Mouse (Mus musculus): ENCODE measurements around the gene Hist1h4h.

GRCm38 (mm10) chr13:23525901-23526300 is 4.9 kb upstream of the Hist1h4h start:
- TF ChIP-seq POLR2A (IDR thresholded peaks at IDR 0.05; ENCODE audit: insufficient read depth, low read depth, low read length) (no peak), CTCF (IDR thresholded peaks at IDR 0.05) (no peak)
